Mouse (Mus musculus) kidney, adult 2 months (tissue): ENCODE data around the gene Sox5. TPM values are rescaled to one million over a fixed set of nuclear protein-coding genes. Genes with fewer than 3 reads are reported as not detected.

Experiments
- DNase-seq: peaks from one replicate; pipeline ENCODE4 v3.0.0; 2021
- H3K27ac ChIP-seq: fragments of 200-500 bp; 2 replicates; pipeline ENCODE4 v1.5.1; 2012; ENCODE audit warnings: low read depth, low read length, control low read depth, inconsistent platforms; ENCODE audit not compliant: insufficient read depth
- H3K27me3 ChIP-seq: fragments of 200-500 bp; replicated peaks from 2 replicates; pipeline ENCODE4 v1.6.1; 2012; ENCODE audit warnings: mild to moderate bottlenecking, moderate library complexity, low read length, inconsistent platforms; ENCODE audit not compliant: control insufficient read depth, insufficient read depth
- H3K36me3 ChIP-seq: fragments of 200-500 bp; 2 replicates; pipeline ENCODE4 v1.6.1; 2012; ENCODE audit warnings: mild to moderate bottlenecking, moderate library complexity, low read length, inconsistent platforms; ENCODE audit not compliant: control insufficient read depth, insufficient read depth
- H3K4me1 ChIP-seq: fragments of 200-500 bp; 2 replicates; pipeline ENCODE4 v1.6.1; 2011; ENCODE audit warnings: low read length; ENCODE audit not compliant: control insufficient read depth, insufficient read depth
- H3K4me3 ChIP-seq: fragments of 200-500 bp; 2 replicates; pipeline ENCODE4 v1.5.1; 2011; ENCODE audit warnings: mild to moderate bottlenecking, low read depth, low read length, control low read depth; ENCODE audit not compliant: insufficient read depth
- CTCF ChIP-seq: fragments of 200-500 bp; conservative IDR thresholded peaks from 2 replicates; pipeline ENCODE4 v1.5.1; 2011; ENCODE audit warnings: low read depth, mild to moderate bottlenecking, control low read depth, low read length, moderate library complexity, mixed read lengths; ENCODE audit not compliant: insufficient read depth, insufficient read length
- POLR2A ChIP-seq: fragments of 200-500 bp; IDR thresholded peaks from one replicate; pipeline ENCODE4 v1.6.1; 2011; ENCODE audit warnings: low read depth, low read length, control low read depth
- WGBS: fragments of 180-500 bp; shearing (Covaris S2); methylation state at CpG from one replicate; pipeline ENCODE4 v1.1.7; 2018; 5-methylcytosine and 5-hydroxymethylcytosine counted together
- polyA plus RNA-seq: library from polyadenylated mRNA; depleted of rRNA; stranded (reverse); fragments of >200 nt; gene quantifications from 2 replicates; pipeline ENCODE4 v1.2.3, GENCODE M21; 2012

Sox5 gene
- polyA plus RNA-seq, 1 experiment = 2.9 TPM

DNA sequence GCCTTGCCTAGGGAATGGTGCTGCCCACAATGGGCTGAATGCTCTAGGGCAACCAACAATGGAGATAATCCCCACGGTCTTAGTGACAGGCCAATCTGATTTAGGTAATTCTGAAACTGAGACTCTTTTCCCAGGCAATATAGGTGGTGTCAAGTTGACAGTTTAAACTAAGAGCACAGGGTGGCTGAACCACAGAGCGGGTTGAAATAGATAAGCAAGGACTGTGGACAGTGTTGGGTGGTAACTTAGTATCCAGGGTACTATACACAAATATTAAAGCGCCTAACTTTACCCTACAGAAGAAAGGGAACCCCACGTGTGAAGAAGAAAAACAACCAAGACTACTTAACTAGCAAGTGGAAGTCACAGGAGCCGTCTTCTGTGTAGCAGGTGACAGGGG is 838.7 kb downstream of the Sox5 start:
- DNase-seq = no peak
- H3K27me3 ChIP-seq = no peaks in the 10 kb centered on the region
- TF ChIP-seq CTCF (no peak), POLR2A (no peak)
- no peak overlapping the region for H3K27ac ChIP-seq
- no peaks in the 10 kb centered on the region for H3K4me1 ChIP-seq
- no peak overlapping the region for H3K4me3 ChIP-seq
- WGBS = 80% methylated on average over 5 of the region's 5 CpGs
- H3K36me3 ChIP-seq = no peaks in the 10 kb centered on the region

DNA sequence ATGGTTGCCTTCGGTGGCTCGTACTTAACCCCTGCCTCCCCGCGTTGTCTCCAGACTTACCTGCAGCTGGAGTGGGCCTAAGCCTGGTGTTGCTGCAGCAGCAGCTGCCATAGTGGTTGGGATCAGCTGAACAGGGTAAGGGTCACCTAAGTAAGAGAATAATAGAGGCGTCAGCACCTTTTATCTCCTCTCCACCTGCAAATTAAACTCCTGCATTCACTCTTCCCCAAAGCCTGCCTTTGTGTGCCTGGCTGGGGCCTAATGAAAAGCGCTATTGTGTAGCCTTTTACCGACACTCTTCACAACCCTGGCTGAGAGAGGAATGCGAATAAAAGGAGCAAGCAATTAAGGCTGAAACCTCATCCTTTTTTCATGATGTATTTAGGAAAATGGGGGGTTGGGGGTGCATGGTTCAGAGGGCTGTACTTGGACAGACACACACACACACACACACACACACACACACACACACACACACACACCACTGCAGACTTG is 840.4 kb downstream of the Sox5 start:
- Histone ChIP-seq H3K4me1 (no peaks in the 10 kb centered on the region), H3K36me3 (no peaks in the 10 kb centered on the region), H3K4me3 (no peak overlapping the region), H3K27ac (no peak overlapping the region), H3K27me3 (no peaks in the 10 kb centered on the region)
- no peak for DNase-seq
- TF ChIP-seq CTCF (no peak), POLR2A (no peak)
- 70% methylated on average over 8 of the region's 8 CpGs for WGBS

- 37% methylated on average over 6 of the region's 6 CpGs for WGBS
- Histone ChIP-seq H3K27me3 (no peaks in the 10 kb centered on the region), H3K4me3 (no peak overlapping the region), H3K36me3 (no peaks in the 10 kb centered on the region), H3K4me1 (no peaks in the 10 kb centered on the region), H3K27ac (no peak overlapping the region)
- TF ChIP-seq CTCF (no peak), POLR2A (no peak)
- peak; percentile 4 for DNase-seq
Measured at GRCm38 (mm10) chr6:143923146-143923545, 858.6 kb downstream of the Sox5 start.

GRCm38 (mm10) chr6:143918405-143918947 is 863.3 kb downstream of the Sox5 start:
- Histone ChIP-seq H3K4me1 (no peaks in the 10 kb centered on the region), H3K27ac (no peak overlapping the region), H3K27me3 (no peaks in the 10 kb centered on the region), H3K36me3 (no peaks in the 10 kb centered on the region), H3K4me3 (no peak overlapping the region)
- DNase-seq = no peak
- WGBS = 18% methylated on average over 16 of the region's 16 CpGs
- TF ChIP-seq CTCF (no peak), POLR2A (no peak)

DNA sequence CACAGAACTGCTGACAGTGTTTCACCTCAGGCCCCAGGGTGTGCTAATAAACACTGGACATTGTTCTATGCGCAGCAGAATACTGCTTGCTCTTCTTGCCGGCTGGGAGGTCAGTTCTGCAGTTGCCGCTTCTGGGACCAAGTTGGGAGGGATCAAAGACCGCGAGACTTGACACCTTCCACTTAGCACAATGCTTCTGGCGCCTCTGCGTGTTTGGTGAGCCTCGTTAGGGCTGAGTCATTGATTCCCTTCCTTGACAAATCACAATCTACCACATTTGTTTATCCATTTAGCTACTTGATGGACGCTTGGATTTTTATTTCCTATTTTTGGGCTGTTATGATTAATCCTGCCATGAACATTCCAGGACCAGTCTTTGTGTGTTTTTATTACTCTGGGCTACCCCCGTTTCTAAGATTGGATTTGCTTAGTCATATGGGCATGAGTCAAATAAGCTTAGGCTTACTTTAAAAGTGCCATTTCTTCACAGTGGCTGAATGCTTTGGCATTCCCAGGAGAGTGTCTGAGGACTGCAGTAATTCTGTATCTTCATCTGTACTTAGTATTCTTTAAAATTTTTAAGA is 865.5 kb downstream of the Sox5 start:
- H3K27me3 ChIP-seq = no peaks in the 10 kb centered on the region
- no peak overlapping the region for H3K27ac ChIP-seq
- no peak overlapping the region for H3K4me3 ChIP-seq
- TF ChIP-seq CTCF (no peak), POLR2A (no peak)
- WGBS = 52% methylated on average over 10 of the region's 10 CpGs
- DNase-seq = no peak
- no peaks in the 10 kb centered on the region for H3K36me3 ChIP-seq
- H3K4me1 ChIP-seq = no peaks in the 10 kb centered on the region

DNA sequence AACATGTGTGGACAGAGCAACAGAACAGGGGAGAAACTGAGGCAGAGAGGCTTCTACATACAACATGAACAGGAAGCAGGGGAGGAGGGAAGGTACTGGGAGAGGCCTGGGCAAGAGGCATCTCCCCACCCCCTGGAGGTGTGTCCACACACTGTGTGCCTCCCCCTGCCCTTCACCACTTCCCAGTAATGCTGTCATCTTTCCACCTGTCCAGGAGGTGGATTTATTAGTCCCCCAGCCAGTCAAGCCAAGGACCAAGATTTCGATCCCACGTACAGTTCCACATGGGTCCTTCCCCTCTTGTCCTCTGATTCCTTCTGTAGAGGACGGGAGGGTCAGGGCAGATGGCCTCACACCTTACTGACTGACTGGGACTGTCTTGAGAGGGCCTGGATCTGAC is 866.1 kb downstream of the Sox5 start:
- Histone ChIP-seq H3K36me3 (no peaks in the 10 kb centered on the region), H3K27me3 (no peaks in the 10 kb centered on the region), H3K4me3 (no peak overlapping the region), H3K4me1 (no peaks in the 10 kb centered on the region), H3K27ac (no peak overlapping the region)
- DNase-seq = no peak
- WGBS = 71% methylated on average over 3 of the region's 3 CpGs
- TF ChIP-seq CTCF (no peak), POLR2A (no peak)

DNA sequence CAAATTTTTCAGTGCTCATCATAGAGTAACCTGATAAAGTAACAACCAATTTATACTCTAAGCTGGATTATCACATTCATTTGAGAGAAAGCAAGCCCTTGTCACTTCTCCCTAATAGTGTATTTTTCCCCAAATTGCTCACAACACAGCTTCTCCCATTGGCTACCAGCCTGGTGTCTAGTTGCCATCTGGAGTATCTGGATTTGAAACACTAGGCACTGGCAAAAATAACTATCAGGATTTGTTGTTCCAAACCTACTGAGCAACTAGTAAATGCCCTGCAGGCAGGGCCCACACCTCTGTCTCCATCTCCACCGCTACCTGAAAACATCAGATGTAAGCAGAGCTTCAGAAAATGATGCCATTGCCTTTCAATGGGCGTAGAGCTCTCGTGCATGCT is 869.5 kb downstream of the Sox5 start:
- no peak overlapping the region for H3K4me3 ChIP-seq
- no peaks in the 10 kb centered on the region for H3K36me3 ChIP-seq
- no peak for TF ChIP-seq POLR2A
- TF ChIP-seq CTCF = no peak
- H3K27me3 ChIP-seq = no peaks in the 10 kb centered on the region
- no peak for DNase-seq
- no peak overlapping the region for H3K27ac ChIP-seq
- WGBS = 95% methylated on average over 3 of the region's 3 CpGs
- no peaks in the 10 kb centered on the region for H3K4me1 ChIP-seq
